Mouse (Mus musculus) CD4-positive, CD25-positive, alpha-beta regulatory T cell, adult 4 months (primary cell): ENCODE measurements around the gene Bclaf3. TPM values are rescaled to one million over a fixed set of nuclear protein-coding genes. Genes with fewer than 3 reads are reported as not detected.

Experiments
- ATAC-seq: one replicate; pipeline ENCODE4 v1.8.0; 2017
- polyA plus RNA-seq, 2 experiments: library from polyadenylated mRNA; unstranded; fragments of 100-300 nt; shearing (Covaris generic); gene quantifications; one replicate each; pipeline ENCODE4 v1.2.1; 2017

The Bclaf3 gene
- polyA plus RNA-seq, 2 experiments from 2014 or later, result 44.9 to 53.6 TPM

GRCm38 (mm10) chrX:159626907-159627587 is 100.6 kb downstream of the Bclaf3 start, which contains the start of gene Sh3kbp1:
Sh3kbp1 (plus strand) TSS chrX:159627272.
- ATAC-seq, result peak; percentile 62

- ATAC-seq, result peak; percentile 33
Measured at GRCm38 (mm10) chrX:159627588-159628566, 101.4 kb downstream of the Bclaf3 start.

- ATAC-seq, result no peak
Measured at GRCm38 (mm10) chrX:159628629-159629028, 102.1 kb downstream of the Bclaf3 start.

GRCm38 (mm10) chrX:159629203-159629602 is 102.7 kb downstream of the Bclaf3 start:
- no peak for ATAC-seq

GRCm38 (mm10) chrX:159638500-159639227 is 112.2 kb downstream of the Bclaf3 start:
- ATAC-seq, result no peak

- ATAC-seq, result no peak
Measured at GRCm38 (mm10) chrX:159639991-159640390, 113.5 kb downstream of the Bclaf3 start.

Other genes with a start within 250 kb of the Bclaf3 start
- 10 to 100 TPM; 49.3 to 77.1 TPM for gene Eif1ax, start 154.5 kb upstream of the Bclaf3 start, polyA plus RNA-seq
- not detected for gene Map7d2, start 112.1 kb upstream of the Bclaf3 start, polyA plus RNA-seq
- 100 to 1,000 TPM; 330 to 401 TPM for gene Sh3kbp1, start 100.6 kb downstream of the Bclaf3 start, polyA plus RNA-seq